Mouse (Mus musculus) forebrain, embryonic 14.5 days (tissue): ENCODE results near the gene Slc22a12. TPM values are rescaled to one million over a fixed set of nuclear protein-coding genes. Genes with fewer than 3 reads are reported as not detected.
A peak's percentile ranks its signal among the peaks of the same experiment; 100 is the strongest.

Source experiments
- ATAC-seq: fragments of 200-750 bp; cut with Nextera tagmentation; 2 replicates; pipeline ENCODE4 v1.8.0; 2017; ENCODE audit warnings: mild to moderate bottlenecking, moderate library complexity
- DNase-seq: peaks from one replicate; pipeline ENCODE4 v3.0.0-alpha.2; 2015; ENCODE audit warnings: low spot score
- H3K27ac ChIP-seq: fragments of 300-500 bp; sonication (generic); 2 replicates; pipeline ENCODE4 v1.5.1; 2014; ENCODE audit warnings: low read depth, mild to moderate bottlenecking, control low read depth, low read length, moderate library complexity
- H3K27me3 ChIP-seq: fragments of 300-500 bp; sonication (generic); replicated peaks from 2 replicates; pipeline ENCODE4 v1.6.1; 2014; ENCODE audit warnings: low read length, control low read depth, mixed read lengths; ENCODE audit not compliant: control insufficient read depth, insufficient read depth
- H3K36me3 ChIP-seq: fragments of 300-500 bp; sonication (generic); 2 replicates; pipeline ENCODE4 v1.6.1; 2014; ENCODE audit warnings: low read length, control low read depth; ENCODE audit not compliant: control insufficient read depth, insufficient read depth
- H3K4me1 ChIP-seq: fragments of 300-500 bp; sonication (generic); 2 replicates; pipeline ENCODE4 v1.6.1; 2014; ENCODE audit warnings: antibody characterized with exemption, low read length, control low read depth; ENCODE audit not compliant: control insufficient read depth, insufficient read depth
- H3K4me2 ChIP-seq: fragments of 300-500 bp; sonication (generic); 2 replicates; pipeline ENCODE4 v1.6.1; 2014; ENCODE audit warnings: mild to moderate bottlenecking, control low read depth, low read length
- H3K4me3 ChIP-seq: fragments of 300-500 bp; sonication (generic); 2 replicates; pipeline ENCODE4 v1.5.1; 2014; ENCODE audit warnings: low read depth, low read length, control low read depth
- H3K9ac ChIP-seq: fragments of 300-500 bp; sonication (generic); 2 replicates; pipeline ENCODE4 v1.6.1; 2014; ENCODE audit warnings: mild to moderate bottlenecking, low read length, control low read depth, moderate library complexity
- H3K9me3 ChIP-seq: fragments of 300-500 bp; sonication (generic); replicated peaks from 2 replicates; pipeline ENCODE4 v1.6.1; 2016; ENCODE audit warnings: low read length, control low read depth, mixed read lengths; ENCODE audit not compliant: control insufficient read depth
- WGBS: fragments of 180-500 bp; shearing (Covaris S2); extraction: QIAGEN DNeasy Blood & Tissue Kit; methylation state at CpG from one replicate; pipeline ENCODE4 v1.1.7; 2014; 5-methylcytosine and 5-hydroxymethylcytosine counted together
- polyA plus RNA-seq: library from polyadenylated mRNA; unstranded; fragments of >200 nt; fragmentation: Nextera tagmentation; extraction: Ambion mirVana; gene quantifications from 2 replicates; pipeline ENCODE4 v1.2.1, GENCODE M21; 2014

Gene Slc22a12
- polyA plus RNA-seq, 1 experiment from 2014 or later: not detected

- Histone ChIP-seq H3K9me3 (no peaks in the 10 kb centered on the region), H3K27ac (no peak overlapping the region), H3K4me3 (no peak overlapping the region), H3K4me2 (no peak overlapping the region), H3K9ac (no peak overlapping the region), H3K4me1 (0 out of 2 replicates have a peak, but pooled peaks cover 2% of the 10 kb centered on the region), H3K27me3 (no peaks in the 10 kb centered on the region), H3K36me3 (no peaks in the 10 kb centered on the region)
- no peak for ATAC-seq
- 49% methylated on average over 8 of the region's 8 CpGs for WGBS
- DNase-seq: no peak
These were observed 11.2 kb upstream of the Slc22a12 start for GRCm38 (mm10) chr19:6553819-6554582.

- H3K36me3 ChIP-seq: no peaks in the 10 kb centered on the region
- WGBS: 79% methylated on average over 5 of the region's 5 CpGs
- no peak overlapping the region for H3K9ac ChIP-seq
- ATAC-seq: no peak
- H3K27me3 ChIP-seq: no peaks in the 10 kb centered on the region
- DNase-seq: no peak
- H3K4me2 ChIP-seq: no peak overlapping the region
- no peak overlapping the region for H3K27ac ChIP-seq
- H3K4me3 ChIP-seq: no peak overlapping the region
- peaks cover 6% of the 10 kb centered on the region; the same call in 1 of the 2 replicates for H3K4me1 ChIP-seq
- no peaks in the 10 kb centered on the region for H3K9me3 ChIP-seq
These were observed 10.3 kb upstream of the Slc22a12 start for GRCm38 (mm10) chr19:6553174-6553573.

GRCm38 (mm10) chr19:6552302-6553028 lies 9.6 kb upstream of the Slc22a12 start:
- no peak for DNase-seq
- no peak overlapping the region for H3K4me2 ChIP-seq
- WGBS: 89% methylated on average over 4 of the region's 4 CpGs

GRCm38 (mm10) chr19:6551215-6551614 lies 8.4 kb upstream of the Slc22a12 start:
- WGBS: 71% methylated on average over 4 of the region's 4 CpGs
- Histone ChIP-seq H3K9me3 (no peaks in the 10 kb centered on the region), H3K4me3 (no peak overlapping the region), H3K4me1 (peaks cover 6% of the 10 kb centered on the region; the same call in 1 of the 2 replicates), H3K27me3 (no peaks in the 10 kb centered on the region), H3K36me3 (no peaks in the 10 kb centered on the region), H3K9ac (no peak overlapping the region), H3K4me2 (no peak overlapping the region), H3K27ac (no peak overlapping the region)
- no peak for DNase-seq
- no peak for ATAC-seq

More at GRCm38 (mm10) chr19:6552302-6553028, 9.6 kb upstream of the Slc22a12 start:
- no peaks in the 10 kb centered on the region for H3K27me3 ChIP-seq
- 0 out of 2 replicates have a peak, but pooled peaks have one; percentile 34 for ATAC-seq
- H3K4me1 ChIP-seq: peaks cover 6% of the 10 kb centered on the region; the same call in 1 of the 2 replicates
- H3K27ac ChIP-seq: no peak overlapping the region
- H3K4me3 ChIP-seq: no peak overlapping the region
- H3K9me3 ChIP-seq: no peaks in the 10 kb centered on the region
- H3K9ac ChIP-seq: no peak overlapping the region
- H3K36me3 ChIP-seq: no peaks in the 10 kb centered on the region

GRCm38 (mm10) chr19:6549566-6549965 lies 6.7 kb upstream of the Slc22a12 start:
- no peak overlapping the region for H3K9ac ChIP-seq
- no peak overlapping the region for H3K27ac ChIP-seq
- no peaks in the 10 kb centered on the region for H3K9me3 ChIP-seq
- peaks cover 6% of the 10 kb centered on the region; the same call in 1 of the 2 replicates for H3K4me1 ChIP-seq
- DNase-seq (no peak), ATAC-seq (no peak)
- H3K27me3 ChIP-seq: no peaks in the 10 kb centered on the region
- no peak overlapping the region for H3K4me2 ChIP-seq
- no peak overlapping the region for H3K4me3 ChIP-seq
- H3K36me3 ChIP-seq: no peaks in the 10 kb centered on the region
- WGBS: 58% methylated on average over 11 of the region's 11 CpGs

- Histone ChIP-seq H3K4me1 (peaks cover 6% of the 10 kb centered on the region; the same call in 1 of the 2 replicates), H3K36me3 (no peaks in the 10 kb centered on the region), H3K27ac (no peak overlapping the region), H3K27me3 (no peaks in the 10 kb centered on the region), H3K9me3 (no peaks in the 10 kb centered on the region), H3K9ac (no peak overlapping the region), H3K4me3 (no peak overlapping the region), H3K4me2 (no peak overlapping the region)
- ATAC-seq (no peak), DNase-seq (no peak)
- WGBS: 65% methylated on average over 16 of the region's 16 CpGs
These were observed 5.9 kb upstream of the Slc22a12 start for GRCm38 (mm10) chr19:6548431-6549410.

GRCm38 (mm10) chr19:6547801-6548200 lies 5.0 kb upstream of the Slc22a12 start:
- Histone ChIP-seq H3K4me1 (peaks cover 6% of the 10 kb centered on the region; the same call in 1 of the 2 replicates), H3K4me3 (no peak overlapping the region), H3K9ac (no peak overlapping the region), H3K4me2 (no peak overlapping the region), H3K36me3 (no peaks in the 10 kb centered on the region), H3K27ac (no peak overlapping the region), H3K9me3 (no peaks in the 10 kb centered on the region), H3K27me3 (no peaks in the 10 kb centered on the region)
- ATAC-seq (no peak), DNase-seq (no peak)
- WGBS: 93% methylated on average over 5 of the region's 5 CpGs

GRCm38 (mm10) chr19:6546096-6546495 lies 3.3 kb upstream of the Slc22a12 start:
- no peak overlapping the region for H3K27ac ChIP-seq
- H3K27me3 ChIP-seq: no peaks in the 10 kb centered on the region
- H3K4me2 ChIP-seq: no peak overlapping the region
- H3K36me3 ChIP-seq: no peaks in the 10 kb centered on the region
- H3K4me3 ChIP-seq: no peak overlapping the region
- peaks cover 6% of the 10 kb centered on the region; the same call in 1 of the 2 replicates for H3K4me1 ChIP-seq
- ATAC-seq (no peak), DNase-seq (no peak)
- no peaks in the 10 kb centered on the region for H3K9me3 ChIP-seq
- 73% methylated on average over 1 of the region's 1 CpGs for WGBS
- H3K9ac ChIP-seq: no peak overlapping the region
